Mouse (Mus musculus): ENCODE data around the gene Sostdc1. TPM values are rescaled to one million over a fixed set of nuclear protein-coding genes. Genes with fewer than 3 reads are reported as not detected.

The Sostdc1 gene
- total and polyA plus RNA-seq, 3 experiments: not detected

- TF ChIP-seq NRF1 (IDR thresholded peaks at IDR 0.05; ENCODE audit: low read depth, low read length): no peak
- no peak for TF ChIP-seq SIN3A (IDR thresholded peaks at IDR 0.05; ENCODE audit: low read length)
- TF ChIP-seq MAZ (IDR thresholded peaks at IDR 0.05; ENCODE audit: low read depth, low read length): no peak
- TF ChIP-seq EP300 (IDR thresholded peaks at IDR 0.05; ENCODE audit: low read length): no peak
- no peak for TF ChIP-seq CHD1 (IDR thresholded peaks at IDR 0.05; ENCODE audit: low read depth, low read length)
- TF ChIP-seq SMC3 (IDR thresholded peaks at IDR 0.05; ENCODE audit: low read depth, low read length): no peak
- TF ChIP-seq ZMIZ1 (IDR thresholded peaks at IDR 0.05; ENCODE audit: low read depth, low read length): no peak
- no peak for TF ChIP-seq RCOR1 (conservative IDR thresholded peaks at IDR 0.05; ENCODE audit: low read depth, low read length)
- no peak for TF ChIP-seq IRF4 (IDR thresholded peaks at IDR 0.05; ENCODE audit: low read depth, low read length)
- TF ChIP-seq BHLHE40 (IDR thresholded peaks at IDR 0.05; ENCODE audit: low read depth, low read length): no peak
- TF ChIP-seq MXI1 (IDR thresholded peaks at IDR 0.05; ENCODE audit: low read depth, low read length): no peak
- no peak for TF ChIP-seq POLR2A (IDR thresholded peaks at IDR 0.05; ENCODE audit: low read depth, low read length)
- no peak for TF ChIP-seq E2F4 (IDR thresholded peaks at IDR 0.05; ENCODE audit: insufficient replicate concordance, low read depth, low read length)
- TF ChIP-seq UBTF (IDR thresholded peaks at IDR 0.05; ENCODE audit: low read depth, low read length): no peak
- TF ChIP-seq RAD21 (IDR thresholded peaks at IDR 0.05; ENCODE audit: low read depth, low read length): no peak
- TF ChIP-seq CTCF (conservative IDR thresholded peaks at IDR 0.05 in 1 of 2, IDR thresholded peaks at IDR 0.05 in 1 of 2; ENCODE audit: low read depth in 2 of 2, low read length in 2 of 2): no peak
- in situ Hi-C loops (cut with MboI; ENCODE audit: low pct_ligation_motif_present, low pct_unique_long_range_greater_than_20kb, low sequenced_read_pairs) (no loop called here), dilution Hi-C loops (cut with MboI; ENCODE audit: extremely low pct_ligation_motif_present, extremely low pct_unique_long_range_greater_than_20kb, low sequenced_read_pairs) (no loop called here)
- no peak overlapping the region for H3K27ac ChIP-seq (ENCODE audit: insufficient read depth, low read depth)
- no peak for DNase-seq (ENCODE audit: extremely low read depth)
- H3K27me3 ChIP-seq (replicated peaks): no peaks in the 10 kb centered on the region
- no peak overlapping the region for H3K9ac ChIP-seq (ENCODE audit: insufficient read depth, low read depth)
- no peaks in the 10 kb centered on the region for H3K36me3 ChIP-seq (replicated peaks in 1 of 2; ENCODE audit: control insufficient read depth in 1 of 2, insufficient read depth in 1 of 2, low read length in 1 of 2)
- H3K4me1 ChIP-seq (ENCODE audit: control insufficient read depth in 1 of 2, insufficient read depth in 2 of 2): peaks cover 0 to 21% of the 10 kb centered on the region in 2 experiments; a peak in 2 of 4 replicates
- H3K4me3 ChIP-seq (replicated peaks in 1 of 3; ENCODE audit: low read depth in 2 of 3, low read length in 2 of 3, poor library complexity in 1 of 3): no peak overlapping the region
- no peak overlapping the region for H3K4me2 ChIP-seq (ENCODE audit: insufficient read depth, low read depth, poor library complexity, severe bottlenecking)
- H3K9me3 ChIP-seq (replicated peaks; ENCODE audit: low read length): no peaks in the 10 kb centered on the region
- H3K79me2 ChIP-seq (replicated peaks; ENCODE audit: control insufficient read depth, extremely low read depth, insufficient read depth, poor library complexity, severe bottlenecking): no peaks in the 10 kb centered on the region
These were observed 1.6 kb downstream of the Sostdc1 start for GRCm38 (mm10) chr12:36315527-36315926.

GRCm38 (mm10) chr12:36316056-36316455 is 2.1 kb downstream of the Sostdc1 start:
- in situ Hi-C loops (cut with MboI; ENCODE audit: low pct_ligation_motif_present, low pct_unique_long_range_greater_than_20kb, low sequenced_read_pairs): no loop called here
- no peaks in the 10 kb centered on the region for H3K79me2 ChIP-seq (replicated peaks; ENCODE audit: control insufficient read depth, extremely low read depth, insufficient read depth, poor library complexity, severe bottlenecking)
- no peak overlapping the region for H3K27ac ChIP-seq (ENCODE audit: insufficient read depth, low read depth)
- H3K9ac ChIP-seq (ENCODE audit: insufficient read depth, low read depth): no peak overlapping the region
- no peak overlapping the region for H3K4me2 ChIP-seq (ENCODE audit: insufficient read depth, low read depth, poor library complexity, severe bottlenecking)
- TF ChIP-seq MAX (IDR thresholded peaks at IDR 0.05; ENCODE audit: low read length): no peak
- TF ChIP-seq MXI1 (IDR thresholded peaks at IDR 0.05; ENCODE audit: low read depth, low read length): no peak
- no peak for TF ChIP-seq ZMIZ1 (IDR thresholded peaks at IDR 0.05; ENCODE audit: low read depth, low read length)
- no peak for TF ChIP-seq MYC (IDR thresholded peaks at IDR 0.05; ENCODE audit: low read depth, low read length)
- TF ChIP-seq TCF12 (IDR thresholded peaks at IDR 0.05; ENCODE audit: low read depth, low read length): no peak
- TF ChIP-seq TBP (conservative IDR thresholded peaks at IDR 0.05; ENCODE audit: low read depth, low read length): no peak
- TF ChIP-seq ETS1 (conservative IDR thresholded peaks at IDR 0.05; ENCODE audit: low read depth, low read length): no peak
- TF ChIP-seq USF1 (IDR thresholded peaks at IDR 0.05; ENCODE audit: low read depth, low read length): no peak
- TF ChIP-seq SMC3 (IDR thresholded peaks at IDR 0.05; ENCODE audit: low read depth, low read length): no peak
- no peak for TF ChIP-seq ZNF384 (IDR thresholded peaks at IDR 0.05; ENCODE audit: low read depth, low read length)
- no peak for TF ChIP-seq RAD21 (IDR thresholded peaks at IDR 0.05; ENCODE audit: low read depth, low read length)
- TF ChIP-seq MEF2A (IDR thresholded peaks at IDR 0.05; ENCODE audit: borderline replicate concordance, low read depth, low read length): no peak
- TF ChIP-seq JUND (conservative IDR thresholded peaks at IDR 0.05; ENCODE audit: low read depth, low read length): no peak
- TF ChIP-seq SIN3A (IDR thresholded peaks at IDR 0.05; ENCODE audit: low read length): no peak
- H3K36me3 ChIP-seq (replicated peaks in 1 of 2; ENCODE audit: control insufficient read depth in 1 of 2, insufficient read depth in 1 of 2, low read length in 1 of 2): no peaks in the 10 kb centered on the region
- peaks cover 0 to 21% of the 10 kb centered on the region in 2 experiments; a peak in 2 of 4 replicates for H3K4me1 ChIP-seq (ENCODE audit: control insufficient read depth in 1 of 2, insufficient read depth in 2 of 2)
- dilution Hi-C loops (cut with MboI; ENCODE audit: extremely low pct_ligation_motif_present, extremely low pct_unique_long_range_greater_than_20kb, low sequenced_read_pairs): no loop called here
- H3K4me3 ChIP-seq (replicated peaks in 1 of 3; ENCODE audit: low read depth in 2 of 3, low read length in 2 of 3, poor library complexity in 1 of 3): no peak overlapping the region
- H3K27me3 ChIP-seq (replicated peaks): no peaks in the 10 kb centered on the region
- DNase-seq (ENCODE audit: extremely low read depth): no peak
- H3K9me3 ChIP-seq (replicated peaks; ENCODE audit: low read length): no peaks in the 10 kb centered on the region
